Mouse (Mus musculus): ENCODE measurements around the gene Wdr41. TPM values are rescaled to one million over a fixed set of nuclear protein-coding genes. Genes with fewer than 3 reads are reported as not detected.

The Wdr41 gene
- polyA plus RNA-seq (2016; fragmentation: Nextera tagmentation; extraction: Ambion mirVana) = 15.8 and 15.9 TPM in 2 replicates

DNA sequence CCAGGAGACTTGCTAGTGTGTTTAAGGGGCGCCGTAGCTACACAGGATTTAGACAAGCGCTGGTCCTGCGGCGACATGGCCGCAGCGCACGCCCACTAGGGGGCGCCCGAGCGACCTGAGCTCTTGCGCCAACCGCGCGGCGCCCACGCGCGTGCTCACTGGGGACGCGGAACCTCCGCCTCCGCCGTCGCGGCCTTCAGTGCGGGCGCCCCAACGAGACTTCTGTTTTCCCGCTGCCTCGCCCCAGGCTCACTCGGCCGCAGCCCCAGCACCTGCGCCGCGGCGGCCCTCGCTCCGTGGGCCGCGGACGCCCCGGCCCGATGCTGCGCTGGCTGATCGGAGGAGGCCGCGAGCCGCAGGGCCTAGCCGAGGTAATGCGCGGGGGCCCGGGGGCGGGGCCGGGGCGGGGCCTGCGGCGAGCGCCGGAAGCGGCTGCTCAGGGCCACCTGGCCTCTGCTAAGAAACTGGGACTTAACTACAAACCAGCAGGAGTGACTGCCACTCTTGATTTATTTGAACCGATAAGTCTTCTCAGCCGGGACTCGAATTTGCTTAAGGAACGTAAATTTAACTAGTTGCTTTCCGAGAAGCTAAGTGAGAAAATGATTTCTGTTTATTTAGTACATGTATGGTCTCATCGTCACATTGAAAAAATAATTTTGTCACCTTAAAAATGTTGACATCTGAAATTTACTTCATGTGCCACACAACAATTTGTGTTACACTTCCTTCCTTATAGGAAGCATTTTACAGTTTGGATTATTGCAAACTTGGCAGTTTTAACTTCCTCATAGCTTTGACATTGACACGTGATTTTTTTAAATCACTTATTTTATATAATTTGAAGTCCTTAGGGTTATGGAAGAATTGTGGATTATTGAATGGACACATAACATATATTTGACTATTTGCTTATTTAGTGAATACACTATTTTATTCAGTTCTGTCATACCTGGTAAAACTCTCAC is at the start of gene Wdr41:
TSS of gene Wdr41 (plus strand) at position 126 of the 968 bp plus-strand sequence.
- no peaks in the 10 kb centered on the region for H3K27me3 ChIP-seq (ENCODE audit: poor library complexity, severe bottlenecking)
- peak within 1 kb of the TSS; percentile 99 for H3K27ac ChIP-seq
- H3K4me1 ChIP-seq = peaks cover 28% of the 10 kb centered on the region
- WGBS = 2% methylated on average over 68 of the region's 68 CpGs
- H3K9me3 ChIP-seq = no peaks in the 10 kb centered on the region
- peak within 1 kb of the TSS; percentile 81 for H3K4me3 ChIP-seq
- peak; percentile 86 for DNase-seq (ENCODE audit: extremely low spot score, low spot score)
- H3K36me3 ChIP-seq (replicated peaks) = no peaks in the 10 kb centered on the region; the same call in 1 of the 2 replicates

GRCm38 (mm10) chr13:94928086-94928485 is 48.1 kb upstream of the Wdr41 start:
- 84% methylated on average over 3 of the region's 3 CpGs for WGBS
- Histone ChIP-seq H3K36me3 (replicated peaks) (no peaks in the 10 kb centered on the region), H3K4me3 (no peak overlapping the region), H3K27me3 (ENCODE audit: poor library complexity, severe bottlenecking) (peaks cover 35% of the 10 kb centered on the region), H3K4me1 (no peaks in the 10 kb centered on the region), H3K9me3 (no peaks in the 10 kb centered on the region), H3K27ac (no peak overlapping the region)
- no peak for DNase-seq (ENCODE audit: extremely low spot score, low spot score)

GRCm38 (mm10) chr13:94938418-94938817 is 37.7 kb upstream of the Wdr41 start:
- no peak for DNase-seq (ENCODE audit: extremely low spot score, low spot score)
- H3K36me3 ChIP-seq (replicated peaks) = no peaks in the 10 kb centered on the region
- WGBS = 56% methylated on average over 5 of the region's 5 CpGs

DNA sequence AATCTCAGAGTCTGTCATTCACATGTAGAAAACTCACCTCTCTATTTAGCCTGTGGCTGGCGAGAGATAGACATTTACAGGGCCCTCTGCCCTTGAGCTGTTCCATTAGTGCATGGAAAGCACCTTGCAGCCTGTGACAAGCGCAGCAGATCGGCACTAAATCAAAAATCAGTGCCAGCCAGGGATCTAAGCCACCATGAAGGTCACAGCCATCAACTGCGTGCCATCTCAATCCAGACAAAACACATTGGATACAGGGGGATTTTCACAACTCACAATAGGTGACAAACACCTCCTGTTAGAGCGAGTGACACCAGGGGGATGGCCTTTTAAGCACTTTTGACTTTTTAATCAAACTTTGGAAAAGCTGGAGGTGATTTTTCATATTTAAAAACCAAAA is 36.0 kb upstream of the Wdr41 start:
- DNase-seq (ENCODE audit: extremely low spot score, low spot score) = no peak
- Histone ChIP-seq H3K9me3 (no peaks in the 10 kb centered on the region), H3K4me3 (no peak overlapping the region), H3K4me1 (no peaks in the 10 kb centered on the region), H3K36me3 (replicated peaks) (no peaks in the 10 kb centered on the region), H3K27ac (no peak overlapping the region), H3K27me3 (ENCODE audit: poor library complexity, severe bottlenecking) (peaks cover 31% of the 10 kb centered on the region)
- WGBS = 79% methylated on average over 5 of the region's 5 CpGs

More at GRCm38 (mm10) chr13:94938418-94938817, 37.7 kb upstream of the Wdr41 start:
- Histone ChIP-seq H3K4me1 (no peaks in the 10 kb centered on the region), H3K4me3 (no peak overlapping the region), H3K27ac (no peak overlapping the region), H3K9me3 (no peaks in the 10 kb centered on the region), H3K27me3 (ENCODE audit: poor library complexity, severe bottlenecking) (peaks cover 31% of the 10 kb centered on the region)

DNA sequence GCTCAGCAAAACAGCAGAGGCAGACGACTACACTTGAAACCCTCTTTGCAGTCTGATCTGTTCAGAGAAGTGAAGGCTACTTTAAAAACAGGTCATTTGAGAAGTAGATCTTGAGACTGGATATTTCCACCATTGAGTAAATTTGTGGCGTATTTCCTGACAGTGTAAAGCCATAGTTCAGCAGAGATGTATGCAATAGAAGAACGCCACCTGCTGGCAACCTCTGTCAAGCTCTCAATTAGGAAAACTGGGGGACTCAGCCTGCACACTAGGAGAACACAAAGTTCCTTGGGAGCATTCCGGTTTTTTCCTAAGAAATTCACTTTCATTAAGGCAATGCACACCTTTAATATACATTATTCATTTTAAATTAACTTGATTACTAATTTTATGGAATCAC is 34.9 kb upstream of the Wdr41 start:
- Histone ChIP-seq H3K4me3 (no peak overlapping the region), H3K27me3 (ENCODE audit: poor library complexity, severe bottlenecking) (peaks cover 31% of the 10 kb centered on the region), H3K4me1 (no peaks in the 10 kb centered on the region), H3K36me3 (replicated peaks) (no peaks in the 10 kb centered on the region), H3K27ac (no peak overlapping the region), H3K9me3 (no peaks in the 10 kb centered on the region)
- DNase-seq (ENCODE audit: extremely low spot score, low spot score) = peak; percentile 64
- WGBS = 20% methylated on average over 4 of the region's 4 CpGs

GRCm38 (mm10) chr13:94955941-94956340 is 20.2 kb upstream of the Wdr41 start:
- Histone ChIP-seq H3K27me3 (ENCODE audit: poor library complexity, severe bottlenecking) (no peaks in the 10 kb centered on the region), H3K4me1 (no peaks in the 10 kb centered on the region), H3K36me3 (replicated peaks) (no peaks in the 10 kb centered on the region), H3K9me3 (no peaks in the 10 kb centered on the region), H3K4me3 (no peak overlapping the region), H3K27ac (no peak overlapping the region)
- WGBS = 82% methylated on average over 6 of the region's 6 CpGs
- no peak for DNase-seq (ENCODE audit: extremely low spot score, low spot score)

DNA sequence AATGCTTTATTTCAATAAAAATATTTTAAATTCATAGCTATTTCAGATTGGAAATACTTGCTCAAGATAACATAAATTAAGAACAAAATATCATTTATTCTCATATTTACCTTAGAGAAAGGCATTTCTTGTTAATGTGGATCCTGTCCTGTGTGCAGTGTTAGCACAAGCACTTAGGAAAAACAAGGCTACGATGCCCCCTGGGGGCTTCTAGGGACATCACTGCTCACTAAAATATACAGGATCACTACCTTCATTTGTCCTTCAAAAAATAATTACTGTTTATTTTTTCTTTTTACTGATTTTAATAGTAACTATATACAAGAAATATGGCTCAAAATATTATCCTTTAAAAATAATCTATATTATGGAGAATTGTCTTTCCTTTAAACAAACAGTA is 18.2 kb upstream of the Wdr41 start:
- Histone ChIP-seq H3K4me3 (no peak overlapping the region), H3K9me3 (no peaks in the 10 kb centered on the region), H3K27me3 (ENCODE audit: poor library complexity, severe bottlenecking) (no peaks in the 10 kb centered on the region), H3K27ac (no peak overlapping the region), H3K36me3 (replicated peaks) (no peaks in the 10 kb centered on the region), H3K4me1 (no peaks in the 10 kb centered on the region)
- WGBS = 68% methylated on average over 1 of the region's 1 CpGs
- no peak for DNase-seq (ENCODE audit: extremely low spot score, low spot score)

GRCm38 (mm10) chr13:94969992-94970553 is 6.1 kb upstream of the Wdr41 start:
- H3K4me3 ChIP-seq = no peak overlapping the region
- H3K36me3 ChIP-seq (replicated peaks) = no peaks in the 10 kb centered on the region
- no peaks in the 10 kb centered on the region for H3K4me1 ChIP-seq
- H3K27ac ChIP-seq = no peak overlapping the region
- no peak for DNase-seq (ENCODE audit: extremely low spot score, low spot score)
- no peaks in the 10 kb centered on the region for H3K9me3 ChIP-seq
- WGBS = 92% methylated on average over 9 of the region's 9 CpGs
- no peaks in the 10 kb centered on the region for H3K27me3 ChIP-seq (ENCODE audit: poor library complexity, severe bottlenecking)

DNA sequence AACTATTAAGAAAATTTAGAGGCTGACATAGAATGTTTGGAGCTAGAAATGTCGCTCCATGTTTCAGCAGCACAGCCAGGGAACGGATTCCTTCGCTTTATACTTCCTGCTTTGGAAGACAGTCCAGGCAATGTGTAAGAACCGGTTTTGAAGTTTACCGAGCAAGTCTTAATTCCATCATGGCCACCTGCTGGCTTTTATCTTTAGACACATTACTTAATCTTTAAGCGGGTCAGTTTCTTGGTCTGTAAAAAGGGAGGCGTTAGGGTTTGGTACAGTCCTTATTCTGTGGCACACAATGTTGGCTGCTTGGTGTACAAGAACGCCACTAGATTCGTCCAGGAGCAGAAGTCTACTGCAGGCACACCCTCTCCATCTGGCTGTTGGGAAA is 321 bp upstream of the Wdr41 start:
- DNase-seq (ENCODE audit: extremely low spot score, low spot score) = no peak
- Histone ChIP-seq H3K9me3 (no peaks in the 10 kb centered on the region), H3K4me3 (peak overlapping the region; percentile 81), H3K4me1 (peaks cover 28% of the 10 kb centered on the region), H3K36me3 (replicated peaks) (no peaks in the 10 kb centered on the region; the same call in 1 of the 2 replicates), H3K27me3 (ENCODE audit: poor library complexity, severe bottlenecking) (no peaks in the 10 kb centered on the region), H3K27ac (peak overlapping the region; percentile 99)
- 23% methylated on average over 9 of the region's 9 CpGs for WGBS

DNA sequence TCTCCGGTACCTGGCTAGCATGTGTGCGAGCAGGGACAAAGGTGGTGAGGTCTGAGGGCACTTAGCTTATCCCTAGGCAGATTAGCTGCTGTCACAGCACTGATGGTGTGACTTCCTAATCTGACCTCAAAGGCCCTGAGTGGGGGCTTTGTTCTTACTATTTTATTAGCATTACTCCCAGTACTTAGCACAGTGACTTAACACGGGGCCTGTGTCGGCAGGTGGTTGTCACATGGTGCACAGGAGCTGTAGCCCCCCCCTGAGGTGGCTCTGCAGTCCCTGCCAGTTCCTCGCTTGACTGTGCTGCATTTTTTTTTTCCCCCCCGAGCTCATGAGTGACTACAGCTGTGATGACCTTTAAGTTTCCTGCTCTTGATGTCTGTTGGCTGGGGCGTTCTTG is 2.9 kb downstream of the Wdr41 start:
- Histone ChIP-seq H3K4me3 (no peak overlapping the region), H3K27ac (no peak overlapping the region), H3K9me3 (no peaks in the 10 kb centered on the region), H3K4me1 (peaks cover 28% of the 10 kb centered on the region), H3K36me3 (replicated peaks) (peaks cover 3% of the 10 kb centered on the region; the same call in 1 of the 2 replicates), H3K27me3 (ENCODE audit: poor library complexity, severe bottlenecking) (no peaks in the 10 kb centered on the region)
- no peak for DNase-seq (ENCODE audit: extremely low spot score, low spot score)
- WGBS = 36% methylated on average over 7 of the region's 7 CpGs

GRCm38 (mm10) chr13:94990516-94990915 is 14.4 kb downstream of the Wdr41 start:
- H3K36me3 ChIP-seq (replicated peaks) = no peaks in the 10 kb centered on the region
- H3K27me3 ChIP-seq (ENCODE audit: poor library complexity, severe bottlenecking) = no peaks in the 10 kb centered on the region
- no peaks in the 10 kb centered on the region for H3K9me3 ChIP-seq
- H3K4me1 ChIP-seq = 0 out of 2 replicates have a peak, but pooled peaks cover 4% of the 10 kb centered on the region
- 74% methylated on average over 5 of the region's 5 CpGs for WGBS
- no peak for DNase-seq (ENCODE audit: extremely low spot score, low spot score)
- no peak overlapping the region for H3K4me3 ChIP-seq
- H3K27ac ChIP-seq = no peak overlapping the region

DNA sequence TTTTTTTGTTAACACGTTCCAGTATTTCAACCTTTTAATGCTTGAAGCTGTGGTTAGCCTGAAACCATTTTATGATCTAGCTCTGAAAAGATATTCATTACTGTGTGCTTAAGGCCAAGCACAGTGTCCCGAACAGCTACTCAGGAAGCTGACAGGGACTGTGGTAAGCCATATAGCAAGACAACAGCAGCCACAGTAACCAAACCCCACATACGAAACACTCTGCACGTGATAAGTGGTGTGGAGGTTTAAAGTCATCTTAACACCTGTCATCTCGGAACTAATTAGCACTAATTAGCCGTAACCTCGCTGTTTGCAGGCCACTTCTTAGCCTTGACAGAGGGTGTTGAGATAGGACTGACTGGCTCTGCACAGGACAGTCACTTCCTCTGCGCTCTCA is 31.1 kb downstream of the Wdr41 start:
- H3K36me3 ChIP-seq (replicated peaks) = no peaks in the 10 kb centered on the region
- H3K4me3 ChIP-seq = no peak overlapping the region
- H3K4me1 ChIP-seq = no peaks in the 10 kb centered on the region
- DNase-seq (ENCODE audit: extremely low spot score, low spot score) = no peak
- H3K27ac ChIP-seq = no peak overlapping the region
- H3K9me3 ChIP-seq = no peaks in the 10 kb centered on the region
- WGBS = 86% methylated on average over 8 of the region's 8 CpGs
- H3K27me3 ChIP-seq (ENCODE audit: poor library complexity, severe bottlenecking) = no peaks in the 10 kb centered on the region

DNA sequence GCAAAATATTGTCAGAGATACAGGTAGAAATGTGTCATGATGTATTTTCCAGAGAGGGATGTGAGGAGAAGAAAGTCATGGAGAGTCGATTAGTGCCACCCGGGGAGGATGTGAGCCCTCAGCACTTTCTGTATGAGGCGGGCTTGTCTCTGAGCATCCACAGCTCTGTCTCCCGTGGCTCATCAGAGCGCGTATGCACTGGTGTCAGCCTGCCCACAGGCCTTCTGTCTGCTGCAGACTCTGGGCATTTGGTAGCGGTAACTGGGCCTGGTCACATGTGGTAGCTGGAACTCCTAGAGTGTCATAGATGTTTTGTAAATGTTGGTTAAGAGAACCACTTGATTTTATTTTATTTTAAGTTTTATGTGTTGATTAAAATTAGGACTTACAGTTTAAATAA is 33.1 kb downstream of the Wdr41 start:
- H3K27me3 ChIP-seq (ENCODE audit: poor library complexity, severe bottlenecking) = no peaks in the 10 kb centered on the region
- DNase-seq (ENCODE audit: extremely low spot score, low spot score) = no peak
- no peaks in the 10 kb centered on the region for H3K9me3 ChIP-seq
- no peak overlapping the region for H3K4me3 ChIP-seq
- H3K4me1 ChIP-seq = no peaks in the 10 kb centered on the region
- H3K36me3 ChIP-seq (replicated peaks) = no peaks in the 10 kb centered on the region
- H3K27ac ChIP-seq = no peak overlapping the region
- WGBS = 88% methylated on average over 7 of the region's 7 CpGs
